Mouse (Mus musculus) effector memory CD4-positive, alpha-beta T cell, adult 5 months (primary cell): ENCODE data around the gene Zfp97. TPM values are rescaled to one million over a fixed set of nuclear protein-coding genes. Genes with fewer than 3 reads are reported as not detected.

ENCODE experiments used
- polyA plus RNA-seq: library from polyadenylated mRNA; unstranded; fragments of 100-300 nt; shearing (Covaris generic); gene quantifications from one replicate; pipeline ENCODE4 v1.2.1, GENCODE M21; 2017

Zfp97 gene
- 6.1 TPM for polyA plus RNA-seq

GRCm38 (mm10) chr17:17120830-17121502 lies at the start of gene Zfp97:
Gene Zfp97 (plus strand): TSS chr17:17121415.

Other genes starting within 250 kb of the Zfp97 start
- 1.1 TPM for gene Zfp960, start 57.3 kb upstream of the Zfp97 start, polyA plus RNA-seq